Mouse (Mus musculus) heart, adult 18-20 months (tissue): Measurements from ENCODE around the gene Cmklr1. TPM values are rescaled to one million over a fixed set of nuclear protein-coding genes. Genes with fewer than 3 reads are reported as not detected.
A peak's percentile ranks its signal among the peaks of the same experiment; 100 is the strongest.

ENCODE experiments used
- DNase-seq, 2 experiments: peaks; one replicate each; pipeline ENCODE4 v3.0.0; 2021 to 2022; ENCODE audit warnings: mixed read lengths in 1 of 2
- total RNA-seq, 2 experiments: library from RNA; stranded (reverse); gene quantifications; 2 replicates each; pipeline ENCODE4 v1.2.3; 2021

Cmklr1 gene
- total RNA-seq, 2 experiments from 2014 or later, result 21.3 to 22.3 TPM

GRCm38 (mm10) chr5:113620130-113620716 lies 30.0 kb downstream of the Cmklr1 start:
- DNase-seq, result no peak

GRCm38 (mm10) chr5:113619151-113619550 lies 31.1 kb downstream of the Cmklr1 start:
- no peak for DNase-seq

GRCm38 (mm10) chr5:113618716-113619115 lies 31.5 kb downstream of the Cmklr1 start:
- DNase-seq, result no peak

- peak; percentile 70 to 84 for DNase-seq
These were observed 38.4 kb downstream of the Cmklr1 start for GRCm38 (mm10) chr5:113611771-113612233.

GRCm38 (mm10) chr5:113611131-113611530 lies 39.1 kb downstream of the Cmklr1 start:
- DNase-seq, result no peak

GRCm38 (mm10) chr5:113610490-113610889 lies 39.7 kb downstream of the Cmklr1 start:
- no peak for DNase-seq

GRCm38 (mm10) chr5:113609891-113610290 lies 40.3 kb downstream of the Cmklr1 start:
- DNase-seq, result no peak

GRCm38 (mm10) chr5:113608511-113608910 lies 41.7 kb downstream of the Cmklr1 start:
- no peak for DNase-seq

- DNase-seq, result peak; percentile 71 to 78
These were observed 42.2 kb downstream of the Cmklr1 start for GRCm38 (mm10) chr5:113607941-113608431.

GRCm38 (mm10) chr5:113606961-113607785 lies 43.1 kb downstream of the Cmklr1 start:
- DNase-seq, result peak; percentile 62 to 70

GRCm38 (mm10) chr5:113606121-113606520 lies 44.1 kb downstream of the Cmklr1 start:
- DNase-seq, result no peak

GRCm38 (mm10) chr5:113604758-113605157 lies 45.5 kb downstream of the Cmklr1 start:
- no peak for DNase-seq

GRCm38 (mm10) chr5:113603471-113603870 lies 46.8 kb downstream of the Cmklr1 start:
- no peak for DNase-seq

GRCm38 (mm10) chr5:113600803-113601202 lies 49.4 kb downstream of the Cmklr1 start:
- DNase-seq, result no peak

GRCm38 (mm10) chr5:113600181-113600580 lies 50.0 kb downstream of the Cmklr1 start:
- DNase-seq, result no peak

GRCm38 (mm10) chr5:113596780-113597353 lies 53.4 kb downstream of the Cmklr1 start:
- no peak for DNase-seq

GRCm38 (mm10) chr5:113596252-113596651 lies 54.0 kb downstream of the Cmklr1 start:
- DNase-seq, result no peak

GRCm38 (mm10) chr5:113593911-113594705 lies 56.1 kb downstream of the Cmklr1 start:
- DNase-seq, result no peak

- no peak for DNase-seq
These were observed 58.4 kb downstream of the Cmklr1 start for GRCm38 (mm10) chr5:113591751-113592230.

- no peak for DNase-seq
These were observed 59.1 kb downstream of the Cmklr1 start for GRCm38 (mm10) chr5:113591166-113591565.

- no peak for DNase-seq
These were observed 60.1 kb downstream of the Cmklr1 start for GRCm38 (mm10) chr5:113590010-113590640.
